Mouse (Mus musculus): Measurements from ENCODE around the gene Arfgap3. TPM values are rescaled to one million over a fixed set of nuclear protein-coding genes. Genes with fewer than 3 reads are reported as not detected.
A peak's percentile ranks its signal among the peaks of the same experiment; 100 is the strongest.

Gene Arfgap3
- total RNA-seq (2012; rRNA removed), result 10.8 and 13.5 TPM in 2 replicates

- Histone ChIP-seq H3K4me3 (ENCODE audit: insufficient read depth in 1 of 2, low read depth in 1 of 2, low read length in 2 of 2, poor library complexity in 1 of 2, severe bottlenecking in 1 of 2) (peak within 1 kb of the TSS; percentile 78 to 80), H3K4me1 (ENCODE audit: control insufficient read depth in 2 of 2, insufficient read depth in 2 of 2, low read length in 2 of 2, poor library complexity in 1 of 2) (peaks cover 6 to 11% of the 10 kb centered on the region in 2 experiments; a peak in 3 of 4 replicates), H3K9ac (ENCODE audit: insufficient read depth, low read depth, low read length, poor library complexity, severe bottlenecking) (peak within 1 kb of the TSS; percentile 76), H3K27ac (ENCODE audit: insufficient read depth, low read depth, low read length, poor library complexity, severe bottlenecking) (no peak within 1 kb of the TSS), H3K9me3 (ENCODE audit: control insufficient read depth, insufficient read depth, low read depth, low read length) (no peaks in the 10 kb centered on the region), H3K36me3 (ENCODE audit: control insufficient read depth, insufficient read depth, low read length, poor library complexity, severe bottlenecking) (no peaks in the 10 kb centered on the region)
- in situ Hi-C loops (cut with MboI; ENCODE audit: low sequenced_read_pairs in 2 of 2, unreplicated experiment in 2 of 2), result no loop called here
- peak; percentile 76 for DNase-seq (ENCODE audit: low read depth, low spot score)
- TF ChIP-seq ZNF384 (IDR thresholded peaks at IDR 0.05; ENCODE audit: low read depth, low read length), result no peak
These were observed at the start of gene Arfgap3 for GRCm38 (mm10) chr15:83349954-83350711. Gene Arfgap3, minus strand, starts transcription at chr15:83350247.

DNA sequence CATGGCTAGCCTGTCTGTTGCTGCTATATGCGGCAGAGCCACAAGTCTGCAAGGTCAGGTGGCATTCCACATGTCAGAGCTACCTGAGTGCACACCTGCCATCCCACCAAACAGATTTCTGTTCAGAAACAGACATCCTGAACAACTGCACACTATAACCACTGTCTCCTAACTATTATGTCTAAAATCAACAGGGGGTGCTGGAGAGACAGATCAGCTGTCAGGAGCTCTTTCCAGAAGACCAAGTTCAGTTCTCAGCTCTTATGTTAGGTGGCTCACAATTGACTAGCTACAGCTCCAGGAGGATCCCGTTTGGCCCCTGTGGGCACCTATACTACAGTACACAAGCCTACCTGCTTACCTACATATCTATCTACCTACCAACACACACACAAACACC is 42.7 kb upstream of the Arfgap3 start:
- H3K27ac ChIP-seq (ENCODE audit: insufficient read depth, low read depth, low read length, poor library complexity, severe bottlenecking), result no peak overlapping the region
- H3K4me1 ChIP-seq (ENCODE audit: control insufficient read depth in 2 of 2, insufficient read depth in 2 of 2, low read length in 2 of 2, poor library complexity in 1 of 2), result no peaks in the 10 kb centered on the region
- DNase-seq (ENCODE audit: low read depth, low spot score), result no peak
- in situ Hi-C loops (cut with MboI; ENCODE audit: low sequenced_read_pairs in 2 of 2, unreplicated experiment in 2 of 2), result no loop called here
- H3K4me3 ChIP-seq (ENCODE audit: insufficient read depth in 1 of 2, low read depth in 1 of 2, low read length in 2 of 2, poor library complexity in 1 of 2, severe bottlenecking in 1 of 2), result no peak overlapping the region
- TF ChIP-seq MAFK (IDR thresholded peaks at IDR 0.05; ENCODE audit: insufficient read depth, low read depth, low read length) (no peak), CHD2 (IDR thresholded peaks at IDR 0.05; ENCODE audit: low read depth, low read length) (no peak), ZNF384 (IDR thresholded peaks at IDR 0.05; ENCODE audit: low read depth, low read length) (no peak)
- no peak overlapping the region for H3K9ac ChIP-seq (ENCODE audit: insufficient read depth, low read depth, low read length, poor library complexity, severe bottlenecking)
- peaks cover 20% of the 10 kb centered on the region for H3K36me3 ChIP-seq (ENCODE audit: control insufficient read depth, insufficient read depth, low read length, poor library complexity, severe bottlenecking)
- H3K9me3 ChIP-seq (ENCODE audit: control insufficient read depth, insufficient read depth, low read depth, low read length), result no peaks in the 10 kb centered on the region

GRCm38 (mm10) chr15:83387911-83388310 is 37.9 kb upstream of the Arfgap3 start:
- TF ChIP-seq CHD2 (IDR thresholded peaks at IDR 0.05; ENCODE audit: low read depth, low read length) (no peak), MAFK (IDR thresholded peaks at IDR 0.05; ENCODE audit: insufficient read depth, low read depth, low read length) (no peak), ZC3H11A (IDR thresholded peaks at IDR 0.05; ENCODE audit: borderline replicate concordance, low read depth, low read length) (no peak)
- peaks cover 36% of the 10 kb centered on the region for H3K36me3 ChIP-seq (ENCODE audit: control insufficient read depth, insufficient read depth, low read length, poor library complexity, severe bottlenecking)
- H3K4me3 ChIP-seq (ENCODE audit: insufficient read depth in 1 of 2, low read depth in 1 of 2, low read length in 2 of 2, poor library complexity in 1 of 2, severe bottlenecking in 1 of 2), result no peak overlapping the region
- no peaks in the 10 kb centered on the region for H3K4me1 ChIP-seq (ENCODE audit: control insufficient read depth in 2 of 2, insufficient read depth in 2 of 2, low read length in 2 of 2, poor library complexity in 1 of 2)
- no peak overlapping the region for H3K9ac ChIP-seq (ENCODE audit: insufficient read depth, low read depth, low read length, poor library complexity, severe bottlenecking)
- DNase-seq (ENCODE audit: low read depth, low spot score), result no peak
- H3K9me3 ChIP-seq (ENCODE audit: control insufficient read depth, insufficient read depth, low read depth, low read length), result no peaks in the 10 kb centered on the region
- in situ Hi-C loops (cut with MboI; ENCODE audit: low sequenced_read_pairs in 2 of 2, unreplicated experiment in 2 of 2), result no loop called here
- no peak overlapping the region for H3K27ac ChIP-seq (ENCODE audit: insufficient read depth, low read depth, low read length, poor library complexity, severe bottlenecking)

GRCm38 (mm10) chr15:83383633-83384032 is 33.6 kb upstream of the Arfgap3 start:
- Histone ChIP-seq H3K9ac (ENCODE audit: insufficient read depth, low read depth, low read length, poor library complexity, severe bottlenecking) (no peak overlapping the region), H3K9me3 (ENCODE audit: control insufficient read depth, insufficient read depth, low read depth, low read length) (no peaks in the 10 kb centered on the region), H3K27ac (ENCODE audit: insufficient read depth, low read depth, low read length, poor library complexity, severe bottlenecking) (no peak overlapping the region), H3K4me3 (ENCODE audit: insufficient read depth in 1 of 2, low read depth in 1 of 2, low read length in 2 of 2, poor library complexity in 1 of 2, severe bottlenecking in 1 of 2) (no peak overlapping the region), H3K36me3 (ENCODE audit: control insufficient read depth, insufficient read depth, low read length, poor library complexity, severe bottlenecking) (peaks cover 36% of the 10 kb centered on the region; the same call in 1 of the 2 replicates), H3K4me1 (ENCODE audit: control insufficient read depth in 2 of 2, insufficient read depth in 2 of 2, low read length in 2 of 2, poor library complexity in 1 of 2) (no peaks in the 10 kb centered on the region)
- in situ Hi-C loops (cut with MboI; ENCODE audit: low sequenced_read_pairs in 2 of 2, unreplicated experiment in 2 of 2), result no loop called here
- TF ChIP-seq MAFK (IDR thresholded peaks at IDR 0.05; ENCODE audit: insufficient read depth, low read depth, low read length) (no peak), CHD2 (IDR thresholded peaks at IDR 0.05; ENCODE audit: low read depth, low read length) (no peak), HCFC1 (IDR thresholded peaks at IDR 0.05; ENCODE audit: borderline replicate concordance, insufficient read depth, low read length) (no peak), ZNF384 (IDR thresholded peaks at IDR 0.05; ENCODE audit: low read depth, low read length) (no peak), ZC3H11A (IDR thresholded peaks at IDR 0.05; ENCODE audit: borderline replicate concordance, low read depth, low read length) (no peak)
- DNase-seq (ENCODE audit: low read depth, low spot score), result no peak

GRCm38 (mm10) chr15:83383136-83383535 is 33.1 kb upstream of the Arfgap3 start:
- in situ Hi-C loops (cut with MboI; ENCODE audit: low sequenced_read_pairs in 2 of 2, unreplicated experiment in 2 of 2), result no loop called here
- no peak for DNase-seq (ENCODE audit: low read depth, low spot score)
- H3K4me1 ChIP-seq (ENCODE audit: control insufficient read depth in 2 of 2, insufficient read depth in 2 of 2, low read length in 2 of 2, poor library complexity in 1 of 2), result no peaks in the 10 kb centered on the region
- no peak overlapping the region for H3K9ac ChIP-seq (ENCODE audit: insufficient read depth, low read depth, low read length, poor library complexity, severe bottlenecking)
- no peaks in the 10 kb centered on the region for H3K9me3 ChIP-seq (ENCODE audit: control insufficient read depth, insufficient read depth, low read depth, low read length)
- peaks cover 37% of the 10 kb centered on the region; the same call in 1 of the 2 replicates for H3K36me3 ChIP-seq (ENCODE audit: control insufficient read depth, insufficient read depth, low read length, poor library complexity, severe bottlenecking)
- H3K27ac ChIP-seq (ENCODE audit: insufficient read depth, low read depth, low read length, poor library complexity, severe bottlenecking), result no peak overlapping the region
- TF ChIP-seq ZC3H11A (IDR thresholded peaks at IDR 0.05; ENCODE audit: borderline replicate concordance, low read depth, low read length), result no peak
- TF ChIP-seq HCFC1 (IDR thresholded peaks at IDR 0.05; ENCODE audit: borderline replicate concordance, insufficient read depth, low read length), result no peak
- TF ChIP-seq MAFK (IDR thresholded peaks at IDR 0.05; ENCODE audit: insufficient read depth, low read depth, low read length), result no peak
- TF ChIP-seq ZNF384 (IDR thresholded peaks at IDR 0.05; ENCODE audit: low read depth, low read length), result no peak
- TF ChIP-seq CHD2 (IDR thresholded peaks at IDR 0.05; ENCODE audit: low read depth, low read length), result no peak
- H3K4me3 ChIP-seq (ENCODE audit: insufficient read depth in 1 of 2, low read depth in 1 of 2, low read length in 2 of 2, poor library complexity in 1 of 2, severe bottlenecking in 1 of 2), result no peak overlapping the region
